Mouse (Mus musculus) small intestine, adult 2 months (tissue): ENCODE measurements around the gene Gna14.

Source experiments
- CTCF ChIP-seq: fragments of 200-500 bp; IDR thresholded peaks from 2 replicates; pipeline ENCODE4 v1.5.1; 2012; ENCODE audit warnings: low read depth, mild to moderate bottlenecking, control low read depth, inconsistent platforms, low read length, moderate library complexity, mixed read lengths; ENCODE audit not compliant: insufficient replicate concordance, insufficient read length; ENCODE audit errors: extremely low read depth
- POLR2A ChIP-seq: fragments of 200-500 bp; IDR thresholded peaks from 2 replicates; pipeline ENCODE4 v1.6.1; 2012; ENCODE audit warnings: low read depth, mild to moderate bottlenecking, control low read depth, inconsistent platforms, low read length, moderate library complexity

- TF ChIP-seq POLR2A: no peak
- no peak for TF ChIP-seq CTCF
These were observed 17.4 kb upstream of the Gna14 start for GRCm38 (mm10) chr19:16418086-16418663.
